Mouse (Mus musculus) G1E (cell line): Measurements from ENCODE around the gene Svs1. TPM values are rescaled to one million over a fixed set of nuclear protein-coding genes. Genes with fewer than 3 reads are reported as not detected.

Experiments used
- ATAC-seq: 2 replicates; pipeline ENCODE4 v1.8.0; 2016; ENCODE audit warnings: mild to moderate bottlenecking; ENCODE audit not compliant: insufficient number of reproducible peaks, poor library complexity, low FRiP score, severe bottlenecking; ENCODE audit errors: extremely low read depth
- DNase-seq: peaks from one replicate; pipeline ENCODE4 v3.0.0; 2012; ENCODE audit warnings: low spot score
- H3K27me3 ChIP-seq: 2 replicates; pipeline ENCODE4 v1.6.1; 2012; ENCODE audit warnings: mild to moderate bottlenecking, low read length, inconsistent platforms; ENCODE audit not compliant: insufficient read depth
- H3K36me3 ChIP-seq: replicated peaks from 2 replicates; pipeline ENCODE3; 2012; ENCODE audit warnings: mild to moderate bottlenecking, inconsistent platforms
- H3K4me1 ChIP-seq: 2 replicates; pipeline ENCODE4 v1.6.1; 2012; ENCODE audit warnings: low read depth, low read length, inconsistent platforms, mixed read lengths; ENCODE audit not compliant: insufficient read depth
- H3K4me3 ChIP-seq: 2 replicates; pipeline ENCODE4 v1.5.1; 2012; ENCODE audit warnings: low read depth, mild to moderate bottlenecking, inconsistent platforms, low read length, moderate library complexity, mixed read lengths
- H3K9me3 ChIP-seq: replicated peaks from 2 replicates; pipeline ENCODE4 v1.6.1; 2012; ENCODE audit warnings: inconsistent platforms
- CTCF ChIP-seq: IDR thresholded peaks from 2 replicates; pipeline ENCODE4 v1.5.1; 2012; ENCODE audit warnings: low read depth, low read length, inconsistent platforms, mixed read lengths
- GATA1 ChIP-seq: IDR thresholded peaks from 2 replicates; pipeline ENCODE4 v1.6.1; 2012; ENCODE audit warnings: borderline replicate concordance, low read length, inconsistent platforms, mixed read lengths
- GATA2 ChIP-seq: IDR thresholded peaks from 2 replicates; pipeline ENCODE4 v1.6.1; 2012; ENCODE audit warnings: low read depth, low read length, inconsistent platforms, borderline replicate concordance
- POLR2AphosphoS5 ChIP-seq: IDR thresholded peaks from 2 replicates; pipeline ENCODE4 v1.6.1; 2012; ENCODE audit warnings: low read depth, low read length, inconsistent platforms; ENCODE audit not compliant: insufficient replicate concordance
- TAL1 ChIP-seq: conservative IDR thresholded peaks from 2 replicates; pipeline ENCODE4 v1.6.1; 2012; ENCODE audit warnings: low read depth, low read length, inconsistent platforms, mixed read lengths
- polyA plus RNA-seq: library from polyadenylated mRNA; stranded (reverse); fragments of >175 nt; gene quantifications from 2 replicates; pipeline ENCODE4 v1.2.3, GENCODE M21; 2012
- total RNA-seq, 2 experiments: library from RNA; stranded (forward) in 1 of 2; stranded (reverse) in 1 of 2; fragments of 200-1000 nt in 1 of 2; fragments of >200 nt in 1 of 2; fragmentation: Nextera tagmentation in 1 of 2; gene quantifications; 2 replicates each; pipeline ENCODE4 v1.2.3; 2014 to 2017

Svs1 gene
- total RNA-seq (2014; fragmentation: Nextera tagmentation) (not detected in 2 replicates), total RNA-seq (2017) (0.05 TPM in 1 of 2 replicates, not detected in the other), polyA plus RNA-seq (not detected in 2 replicates)

DNA sequence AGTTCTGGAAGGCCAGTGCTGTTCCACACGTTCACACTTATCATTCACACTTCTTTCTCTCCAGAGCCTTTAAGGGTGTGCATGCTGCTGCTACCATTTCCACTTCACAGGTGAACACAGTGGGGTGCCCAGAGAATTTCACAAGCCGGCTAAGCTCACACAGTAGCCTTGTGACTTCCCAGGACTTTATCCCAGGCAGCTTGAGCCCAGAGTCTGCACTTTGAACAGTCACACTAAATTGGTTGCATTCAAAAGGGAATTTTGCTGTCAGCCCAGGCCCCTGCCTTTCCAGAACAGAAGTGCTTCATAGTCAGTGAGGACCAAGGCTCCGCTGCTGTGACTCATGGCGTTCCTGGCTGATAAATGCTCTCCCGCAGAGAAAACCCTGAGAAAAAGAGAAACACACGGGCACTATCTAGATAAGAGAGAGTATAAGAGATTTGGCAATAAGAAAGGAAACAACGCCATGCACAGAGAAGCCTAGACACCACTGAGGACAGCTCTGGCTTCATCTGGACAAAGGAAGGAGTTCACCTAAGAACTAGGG lies at the start of gene Svs1:
Gene Svs1, plus strand, starts transcription at position 418 of the 547 bp plus-strand sequence.
- Histone ChIP-seq H3K36me3 (no peaks in the 10 kb centered on the region), H3K4me3 (no peak within 1 kb of the TSS), H3K9me3 (no peaks in the 10 kb centered on the region), H3K4me1 (no peaks in the 10 kb centered on the region), H3K27me3 (no peaks in the 10 kb centered on the region)
- DNase-seq (no peak), ATAC-seq (no peak)
- no peak for TF ChIP-seq GATA1

DNA sequence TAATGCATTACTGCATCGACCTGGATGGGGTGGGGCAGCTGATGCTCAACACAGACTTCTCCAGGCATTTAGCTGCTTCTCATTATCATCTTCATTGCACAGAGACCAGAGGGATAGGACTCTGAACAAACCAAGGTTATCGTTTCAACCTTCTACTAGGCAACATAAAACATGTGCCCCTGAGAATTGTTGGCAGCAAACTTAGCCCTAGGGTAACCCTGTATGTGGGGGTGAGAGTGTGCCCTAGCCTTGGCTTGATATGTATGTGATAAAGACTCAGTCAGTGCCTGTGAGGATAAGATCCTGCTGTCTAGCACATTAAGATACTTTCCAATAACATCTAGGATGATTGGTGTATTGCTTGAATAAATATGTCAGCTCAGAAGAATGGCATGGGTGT lies 37.1 kb upstream of the Svs1 start:
- H3K36me3 ChIP-seq = no peaks in the 10 kb centered on the region
- H3K4me3 ChIP-seq = no peak overlapping the region
- TF ChIP-seq CTCF = no peak
- TF ChIP-seq GATA1 = no peak
- no peak for TF ChIP-seq POLR2AphosphoS5
- TF ChIP-seq TAL1 = no peak
- TF ChIP-seq GATA2 = no peak
- 0 out of 2 replicates have a peak, but pooled peaks cover 3% of the 10 kb centered on the region for H3K27me3 ChIP-seq
- no peaks in the 10 kb centered on the region for H3K4me1 ChIP-seq
- H3K9me3 ChIP-seq = no peaks in the 10 kb centered on the region
- DNase-seq = no peak
- ATAC-seq = no peak

DNA sequence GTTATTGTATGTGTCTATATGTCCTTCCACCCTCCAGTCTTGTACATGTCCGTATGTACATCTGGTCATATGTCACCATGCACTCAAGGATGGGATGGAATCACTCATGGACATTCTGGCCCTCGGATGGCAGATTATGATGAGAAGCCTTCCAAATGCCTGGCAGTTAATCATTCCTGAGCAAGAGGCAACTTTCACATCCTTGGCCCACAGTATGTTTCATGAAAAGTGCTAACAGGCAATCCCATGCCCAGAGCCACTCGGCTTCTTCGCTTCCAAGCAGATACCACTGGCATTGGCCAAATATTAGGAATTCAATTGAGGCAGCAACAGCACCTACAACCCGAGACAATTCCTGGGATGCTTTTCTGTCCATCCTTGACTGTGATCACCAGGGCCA lies 36.0 kb upstream of the Svs1 start:
- DNase-seq (no peak), ATAC-seq (no peak)
- Histone ChIP-seq H3K4me3 (no peak overlapping the region), H3K4me1 (no peaks in the 10 kb centered on the region), H3K36me3 (no peaks in the 10 kb centered on the region), H3K27me3 (0 out of 2 replicates have a peak, but pooled peaks cover 3% of the 10 kb centered on the region), H3K9me3 (no peaks in the 10 kb centered on the region)
- TF ChIP-seq TAL1 = no peak
- no peak for TF ChIP-seq CTCF
- no peak for TF ChIP-seq GATA2
- TF ChIP-seq POLR2AphosphoS5 = no peak
- TF ChIP-seq GATA1 = no peak

DNA sequence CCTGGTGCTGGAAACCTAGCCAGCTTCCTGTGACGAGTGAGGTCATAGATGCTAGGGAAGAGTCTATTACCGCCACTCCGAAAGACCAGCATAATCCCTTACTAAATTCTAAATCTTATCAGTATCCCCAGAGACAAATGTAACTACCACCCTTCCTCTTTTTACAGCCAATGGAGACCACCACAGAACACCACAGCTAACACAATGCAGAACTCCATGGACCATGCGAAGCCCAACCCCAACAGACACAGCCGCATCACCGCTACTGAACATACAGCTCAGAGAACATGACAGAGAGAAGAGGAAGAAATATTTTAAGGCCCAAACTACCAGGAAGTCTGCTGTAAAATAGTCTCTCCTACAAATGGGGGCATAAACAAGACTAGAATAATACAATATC lies 35.0 kb upstream of the Svs1 start:
- H3K9me3 ChIP-seq = no peaks in the 10 kb centered on the region
- TF ChIP-seq CTCF (no peak), POLR2AphosphoS5 (no peak), GATA1 (no peak), TAL1 (no peak), GATA2 (no peak)
- DNase-seq (no peak), ATAC-seq (no peak)
- H3K36me3 ChIP-seq = no peaks in the 10 kb centered on the region
- H3K27me3 ChIP-seq = 0 out of 2 replicates have a peak, but pooled peaks cover 3% of the 10 kb centered on the region
- H3K4me3 ChIP-seq = no peak overlapping the region
- H3K4me1 ChIP-seq = no peaks in the 10 kb centered on the region

DNA sequence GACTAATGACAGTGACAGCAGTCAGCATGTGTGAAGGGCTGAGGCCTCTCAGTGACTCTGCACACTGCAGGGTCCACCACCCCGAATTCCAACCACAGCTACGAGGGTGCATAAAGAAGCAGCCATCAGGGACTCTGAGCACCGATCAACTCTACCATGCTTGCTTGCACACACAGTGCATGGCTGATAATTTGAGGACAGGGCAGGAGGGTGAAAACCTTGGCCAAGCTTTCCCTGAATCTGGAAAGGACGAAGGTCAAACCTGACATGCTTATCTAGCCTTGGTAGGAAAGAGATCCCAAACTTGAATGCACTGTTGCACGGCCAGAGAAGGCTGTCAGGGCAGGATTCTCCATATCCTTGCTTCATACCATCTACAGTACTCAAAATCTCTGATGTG lies 33.4 kb upstream of the Svs1 start:
- DNase-seq (no peak), ATAC-seq (no peak)
- H3K9me3 ChIP-seq = no peaks in the 10 kb centered on the region
- TF ChIP-seq GATA1 = no peak
- no peak for TF ChIP-seq POLR2AphosphoS5
- no peak for TF ChIP-seq CTCF
- no peak for TF ChIP-seq GATA2
- no peak for TF ChIP-seq TAL1
- H3K27me3 ChIP-seq = no peaks in the 10 kb centered on the region
- no peak overlapping the region for H3K4me3 ChIP-seq
- no peaks in the 10 kb centered on the region for H3K36me3 ChIP-seq
- no peaks in the 10 kb centered on the region for H3K4me1 ChIP-seq

DNA sequence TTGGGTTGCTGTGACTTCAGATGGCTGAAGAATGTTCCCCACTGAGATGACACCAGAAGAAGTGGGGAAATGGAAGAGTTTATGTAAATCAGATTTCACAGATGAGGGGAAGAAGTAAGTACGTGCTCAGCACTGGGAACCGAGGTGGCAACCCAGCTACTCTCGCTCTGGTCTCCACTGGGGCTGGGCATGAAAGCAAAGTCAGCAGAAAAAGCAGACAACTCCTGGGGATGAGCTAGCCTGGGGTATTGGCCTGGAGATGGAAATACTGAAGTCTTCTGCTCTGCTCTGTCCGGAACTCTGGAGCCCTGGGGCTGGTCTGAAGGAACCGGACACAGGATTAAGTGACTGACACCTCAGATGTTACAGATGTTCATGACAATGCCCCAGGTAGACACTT lies 32.5 kb upstream of the Svs1 start:
- Histone ChIP-seq H3K9me3 (no peaks in the 10 kb centered on the region), H3K4me3 (no peak overlapping the region), H3K36me3 (no peaks in the 10 kb centered on the region), H3K27me3 (no peaks in the 10 kb centered on the region), H3K4me1 (no peaks in the 10 kb centered on the region)
- TF ChIP-seq TAL1 (no peak), CTCF (no peak), GATA1 (no peak), POLR2AphosphoS5 (no peak), GATA2 (no peak)
- no peak for DNase-seq
- ATAC-seq = no peak

DNA sequence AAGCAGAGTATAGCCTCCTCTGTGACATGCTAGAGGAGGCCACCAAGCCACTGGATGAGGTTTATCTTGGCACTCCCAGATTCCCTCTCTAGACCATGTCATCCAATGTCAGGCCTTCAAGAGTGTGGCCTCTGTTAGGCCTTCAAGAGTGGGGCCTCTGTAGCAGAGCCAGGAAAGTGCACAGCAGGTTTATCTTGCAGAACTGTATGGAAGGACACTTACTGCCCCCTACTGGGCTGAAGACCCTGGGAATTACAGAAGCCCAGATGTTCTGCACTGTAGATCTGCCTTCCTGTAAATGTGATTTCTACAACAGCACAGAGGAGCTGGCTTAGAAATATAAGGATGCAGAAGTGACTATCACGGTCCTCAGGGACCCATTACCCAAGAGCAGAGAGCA lies 31.7 kb upstream of the Svs1 start:
- no peak for TF ChIP-seq TAL1
- TF ChIP-seq POLR2AphosphoS5 = no peak
- TF ChIP-seq CTCF = no peak
- TF ChIP-seq GATA1 = no peak
- no peak for TF ChIP-seq GATA2
- Histone ChIP-seq H3K4me3 (no peak overlapping the region), H3K36me3 (no peaks in the 10 kb centered on the region), H3K27me3 (no peaks in the 10 kb centered on the region), H3K4me1 (no peaks in the 10 kb centered on the region), H3K9me3 (no peaks in the 10 kb centered on the region)
- DNase-seq (no peak), ATAC-seq (no peak)
